ENCODE assay signal across 11 mouse cellular contexts in the genomic region with DNA sequence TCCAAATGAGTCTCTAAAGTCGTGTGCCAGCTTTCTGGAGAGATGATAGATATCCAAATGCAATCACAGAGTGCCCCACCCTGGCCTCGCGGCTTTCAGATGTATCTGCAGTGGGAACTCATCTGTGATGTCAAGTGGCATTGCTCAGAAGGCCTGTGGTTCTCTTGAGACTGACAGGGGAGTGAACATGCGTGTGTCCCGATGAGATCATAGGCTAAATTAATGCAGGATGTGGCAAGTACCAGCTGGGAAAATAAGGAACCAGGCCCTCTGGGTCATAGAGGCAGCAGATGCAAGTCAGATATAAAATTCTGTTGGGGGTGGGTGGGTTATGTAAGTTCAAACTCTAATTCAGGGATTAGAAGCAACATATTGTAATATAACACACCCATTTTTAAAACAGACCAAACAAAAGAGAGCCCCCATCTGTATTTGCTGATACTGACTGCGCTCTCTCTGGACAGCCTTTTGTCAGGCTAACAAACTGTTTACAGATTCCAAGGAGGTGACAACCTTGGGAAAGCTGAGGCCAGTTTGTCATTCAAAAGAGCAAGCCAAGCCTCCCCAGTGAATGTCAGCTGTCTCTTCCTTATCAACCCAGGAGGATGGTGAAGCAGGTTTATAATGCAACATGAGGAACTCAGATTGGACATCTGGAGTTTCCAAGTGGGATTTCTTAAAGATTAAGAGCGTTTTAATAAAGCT. TPM values are rescaled to one million over a fixed set of nuclear protein-coding genes. Genes with fewer than 3 reads are reported as not detected.
DNase-seq lines count a peak whose midpoint lies in the region; ATAC-seq and TF ChIP-seq lines count a peak whose summit lies in the region.
"Had no signal": no experiment of that assay in that cellular context is flagged by ENCODE, and none has a peak within 500 bp of the region (broad histone marks: within the 10 kb centered on the region; RNA-seq: fewer than 3 reads in every experiment).

No protein-coding gene starts in this region.

- no peak overlapping the region for H3K9ac ChIP-seq in hindbrain, postnatal 0 days (replicated peaks; ENCODE audit: low read length)
- no peak overlapping the region for H3K9ac ChIP-seq in hindbrain, embryonic 13.5 days
- H3K9ac ChIP-seq in CH12.LX (ENCODE audit: insufficient read depth, low read depth) = no peak overlapping the region
- no peak overlapping the region for H3K9ac ChIP-seq in forebrain, postnatal 0 days
- H3K9ac ChIP-seq in kidney, embryonic 14.5 days (ENCODE audit: low read depth, low read length) = no peak overlapping the region
- H3K9ac ChIP-seq: embryonic facial prominence, embryonic 13.5 days; liver, embryonic 15.5 days had no signal

- H3K4me2 ChIP-seq in hindbrain, postnatal 0 days (ENCODE audit: low read depth, low read length) = no peak overlapping the region
- H3K4me2 ChIP-seq in hindbrain, embryonic 13.5 days = no peak overlapping the region
- no peak overlapping the region for H3K4me2 ChIP-seq in CH12.LX (ENCODE audit: insufficient read depth, low read depth, poor library complexity, severe bottlenecking)
- no peak overlapping the region for H3K4me2 ChIP-seq in forebrain, postnatal 0 days (ENCODE audit: low read depth)
- H3K4me2 ChIP-seq in kidney, embryonic 14.5 days (replicated peaks; ENCODE audit: low read depth, low read length) = no peak overlapping the region
- H3K4me2 ChIP-seq: embryonic facial prominence, embryonic 13.5 days; liver, embryonic 15.5 days had no signal

- DNase-seq in hindbrain, postnatal 0 days (ENCODE audit: low spot score) = no peak
- DNase-seq in CH12.LX (ENCODE audit: extremely low read depth) = peak; percentile 68
- peak; percentile 20 for DNase-seq in brain, embryonic 14.5 days (ENCODE audit: low read depth)
- DNase-seq in lung, postnatal 14 days = peak; percentile 20
- no peak for DNase-seq in forebrain, postnatal 0 days
- no peak for DNase-seq in adrenal gland, postnatal 4 days (ENCODE audit: low spot score in 2 of 2)
- DNase-seq: thymus, postnatal 36 days had no signal

- 71% methylated on average over 7 of the region's 7 CpGs for WGBS in hindbrain, postnatal 0 days
- WGBS in hindbrain, embryonic 13.5 days = 70% methylated on average over 7 of the region's 7 CpGs
- WGBS in forebrain, postnatal 0 days = 82% methylated on average over 7 of the region's 7 CpGs
- WGBS in kidney, embryonic 14.5 days = 84% methylated on average over 7 of the region's 7 CpGs

- H3K36me3 ChIP-seq in hindbrain, postnatal 0 days (ENCODE audit: insufficient read depth, low read length) = peaks cover 39% of the 10 kb centered on the region
- H3K36me3 ChIP-seq in hindbrain, embryonic 13.5 days = peaks cover 86% of the 10 kb centered on the region
- H3K36me3 ChIP-seq in CH12.LX (replicated peaks in 1 of 2; ENCODE audit: control insufficient read depth in 1 of 2, insufficient read depth in 1 of 2, low read length in 1 of 2) = peaks cover 64 to 93% of the 10 kb centered on the region in 2 experiments
- peaks cover 64% of the 10 kb centered on the region for H3K36me3 ChIP-seq in forebrain, postnatal 0 days (ENCODE audit: insufficient read depth)
- peaks cover 73% of the 10 kb centered on the region for H3K36me3 ChIP-seq in kidney, embryonic 14.5 days (ENCODE audit: control insufficient read depth, insufficient read depth, low read length)

- TF ChIP-seq EP300 in CH12.LX (IDR thresholded peaks at IDR 0.05; ENCODE audit: low read length) = no peak

- peak; percentile 32; the same call in 1 of the 2 replicates for ATAC-seq in hindbrain, postnatal 0 days
- ATAC-seq in hindbrain, embryonic 13.5 days (ENCODE audit: low FRiP score) = no peak
- ATAC-seq in forebrain, postnatal 0 days = no peak; the same call in 1 of the 2 replicates
- ATAC-seq in kidney, embryonic 14.5 days (ENCODE audit: low FRiP score, low TSS enrichment) = no peak

- no peaks in the 10 kb centered on the region for H3K27me3 ChIP-seq in hindbrain, postnatal 0 days (ENCODE audit: insufficient read depth, low read length)
- H3K27me3 ChIP-seq in hindbrain, embryonic 13.5 days = no peaks in the 10 kb centered on the region
- no peaks in the 10 kb centered on the region for H3K27me3 ChIP-seq in CH12.LX (replicated peaks)
- H3K27me3 ChIP-seq in forebrain, postnatal 0 days (ENCODE audit: insufficient read depth, low read length) = no peaks in the 10 kb centered on the region
- H3K27me3 ChIP-seq in kidney, embryonic 14.5 days (ENCODE audit: control insufficient read depth, insufficient read depth, low read length) = no peaks in the 10 kb centered on the region
- H3K27me3 ChIP-seq: embryonic facial prominence, embryonic 13.5 days; liver, embryonic 15.5 days had no signal

- in situ Hi-C loops in CH12.LX (cut with MboI; ENCODE audit: low pct_ligation_motif_present, low pct_unique_long_range_greater_than_20kb, low sequenced_read_pairs) = no loop called here

- dilution Hi-C loops in CH12.LX (cut with MboI; ENCODE audit: extremely low pct_ligation_motif_present, extremely low pct_unique_long_range_greater_than_20kb, low sequenced_read_pairs) = no loop called here

- no peaks in the 10 kb centered on the region for H3K4me1 ChIP-seq in hindbrain, postnatal 0 days (ENCODE audit: insufficient read depth, low read length)
- no peaks in the 10 kb centered on the region for H3K4me1 ChIP-seq in hindbrain, embryonic 13.5 days (replicated peaks)
- peaks cover 0 to 21% of the 10 kb centered on the region in 2 experiments; a peak in 2 of 4 replicates for H3K4me1 ChIP-seq in CH12.LX (ENCODE audit: control insufficient read depth in 1 of 2, insufficient read depth in 2 of 2)
- H3K4me1 ChIP-seq in forebrain, postnatal 0 days (ENCODE audit: insufficient read depth) = no peaks in the 10 kb centered on the region
- no peaks in the 10 kb centered on the region for H3K4me1 ChIP-seq in kidney, embryonic 14.5 days (ENCODE audit: control insufficient read depth, insufficient read depth, low read length)
- H3K4me1 ChIP-seq: embryonic facial prominence, embryonic 13.5 days; liver, embryonic 15.5 days had no signal

- no peaks in the 10 kb centered on the region for H3K9me3 ChIP-seq in hindbrain, postnatal 0 days (ENCODE audit: low read length)
- no peaks in the 10 kb centered on the region for H3K9me3 ChIP-seq in hindbrain, embryonic 13.5 days
- no peaks in the 10 kb centered on the region for H3K9me3 ChIP-seq in CH12.LX (replicated peaks; ENCODE audit: low read length)
- H3K9me3 ChIP-seq in forebrain, postnatal 0 days (ENCODE audit: low read length) = no peaks in the 10 kb centered on the region
- H3K9me3 ChIP-seq in kidney, embryonic 14.5 days (ENCODE audit: control insufficient read depth, low read length) = no peaks in the 10 kb centered on the region
- H3K9me3 ChIP-seq: embryonic facial prominence, embryonic 13.5 days; liver, embryonic 15.5 days had no signal

- TF ChIP-seq RAD21 in CH12.LX (IDR thresholded peaks at IDR 0.05; ENCODE audit: low read depth, low read length) = no peak

- no peak overlapping the region for H3K27ac ChIP-seq in hindbrain, postnatal 0 days
- H3K27ac ChIP-seq in hindbrain, embryonic 13.5 days = no peak overlapping the region
- H3K27ac ChIP-seq in CH12.LX (ENCODE audit: insufficient read depth, low read depth) = no peak overlapping the region
- H3K27ac ChIP-seq in forebrain, postnatal 0 days (ENCODE audit: low read depth, low read length) = no peak overlapping the region
- H3K27ac ChIP-seq in kidney, embryonic 14.5 days (ENCODE audit: low read depth, low read length) = no peak overlapping the region
- H3K27ac ChIP-seq: embryonic facial prominence, embryonic 13.5 days; liver, embryonic 15.5 days had no signal

- no peak for TF ChIP-seq POLR2A in CH12.LX (IDR thresholded peaks at IDR 0.05; ENCODE audit: low read depth, low read length)
- TF ChIP-seq POLR2A in brain, embryonic 14.5 days (IDR thresholded peaks at IDR 0.05; ENCODE audit: borderline replicate concordance, extremely low read depth, insufficient read depth, insufficient read length, poor library complexity, severe bottlenecking) = no peak

- H3K79me2 ChIP-seq in CH12.LX (replicated peaks; ENCODE audit: control insufficient read depth, extremely low read depth, insufficient read depth, poor library complexity, severe bottlenecking) = no peaks in the 10 kb centered on the region

- no peak for TF ChIP-seq CTCF in hindbrain, postnatal 0 days (IDR thresholded peaks at IDR 0.05; ENCODE audit: low read depth)
- no peak for TF ChIP-seq CTCF in CH12.LX (conservative IDR thresholded peaks at IDR 0.05 in 1 of 2, IDR thresholded peaks at IDR 0.05 in 1 of 2; ENCODE audit: low read depth in 2 of 2, low read length in 2 of 2)
- no peak for TF ChIP-seq CTCF in brain, embryonic 14.5 days (IDR thresholded peaks at IDR 0.05; ENCODE audit: borderline replicate concordance, extremely low read depth, insufficient read depth, insufficient read length)
- no peak for TF ChIP-seq CTCF in forebrain, postnatal 0 days (IDR thresholded peaks at IDR 0.05; ENCODE audit: low read depth)

- H3K4me3 ChIP-seq in hindbrain, postnatal 0 days (ENCODE audit: low read length) = no peak overlapping the region
- no peak overlapping the region for H3K4me3 ChIP-seq in hindbrain, embryonic 13.5 days
- H3K4me3 ChIP-seq in CH12.LX (replicated peaks in 1 of 3; ENCODE audit: low read depth in 2 of 3, low read length in 2 of 3, poor library complexity in 1 of 3) = no peak overlapping the region
- H3K4me3 ChIP-seq in forebrain, postnatal 0 days (ENCODE audit: low read depth, low read length) = no peak overlapping the region
- no peak overlapping the region for H3K4me3 ChIP-seq in kidney, embryonic 14.5 days (ENCODE audit: low read length)
- H3K4me3 ChIP-seq: embryonic facial prominence, embryonic 13.5 days; liver, embryonic 15.5 days had no signal

RNA-seq across cellular contexts. Expression of a gene that starts 20.7 kb away (rescaled TPM):
- 29.3 and 38.2 TPM in 2 replicates for total RNA-seq in hindbrain, postnatal 0 days (2014; rRNA removed)
- polyA plus RNA-seq in hindbrain, postnatal 0 days (2015; fragmentation: Nextera tagmentation; extraction: Ambion mirVana) = 51.2 and 52.8 TPM in 2 replicates
- polyA plus RNA-seq in hindbrain, embryonic 13.5 days (2015; fragmentation: Nextera tagmentation; extraction: Ambion mirVana) = 52.0 and 53.5 TPM in 2 replicates
- total RNA-seq in CH12.LX (2012; rRNA removed) = 32.4 and 34.4 TPM in 2 replicates
- 84.8 and 92.9 TPM in 2 replicates for total RNA-seq in CH12.LX (2014; rRNA removed)
- polyA plus RNA-seq in CH12.LX (2012; ENCODE audit: insufficient read length, low read depth) = 36.9 and 52.2 TPM in 2 replicates
- 26.8 and 28.6 TPM in 2 replicates for polyA plus RNA-seq in brain, embryonic 14.5 days (2012; rRNA removed)
- total RNA-seq in forebrain, postnatal 0 days (2014; rRNA removed) = 47.6 and 50.6 TPM in 2 replicates
- 57.6 and 59.2 TPM in 2 replicates for polyA plus RNA-seq in forebrain, postnatal 0 days (2015; fragmentation: Nextera tagmentation; extraction: Ambion mirVana)
- total RNA-seq in adrenal gland, postnatal 4 days (2021) = 10 to 100 TPM; 35.8 to 39.6 TPM
- polyA plus RNA-seq in kidney, embryonic 14.5 days (2014; fragmentation: Nextera tagmentation; extraction: Ambion mirVana) = 57.5 and 59.1 TPM in 2 replicates

RNA-seq across cellular contexts. Expression of a gene that starts 20.8 kb away (rescaled TPM):
- 16.2 and 17.5 TPM in 2 replicates for total RNA-seq in hindbrain, postnatal 0 days (2014; rRNA removed)
- polyA plus RNA-seq in hindbrain, postnatal 0 days (2015; fragmentation: Nextera tagmentation; extraction: Ambion mirVana) = 41.3 and 41.7 TPM in 2 replicates
- polyA plus RNA-seq in hindbrain, embryonic 13.5 days (2015; fragmentation: Nextera tagmentation; extraction: Ambion mirVana) = 35.7 and 41.1 TPM in 2 replicates
- total RNA-seq in CH12.LX (2012; rRNA removed) = 46.6 and 46.8 TPM in 2 replicates
- 32.6 and 34.5 TPM in 2 replicates for total RNA-seq in CH12.LX (2014; rRNA removed)
- polyA plus RNA-seq in CH12.LX (2012; ENCODE audit: insufficient read length, low read depth) = 64.8 and 68.0 TPM in 2 replicates
- polyA plus RNA-seq in brain, embryonic 14.5 days (2012; rRNA removed) = 25.2 and 28.0 TPM in 2 replicates
- 21.9 and 23.9 TPM in 2 replicates for total RNA-seq in forebrain, postnatal 0 days (2014; rRNA removed)
- 39.1 and 39.6 TPM in 2 replicates for polyA plus RNA-seq in forebrain, postnatal 0 days (2015; fragmentation: Nextera tagmentation; extraction: Ambion mirVana)
- total RNA-seq in adrenal gland, postnatal 4 days (2021) = 10 to 100 TPM; 51.7 to 52.1 TPM
- 53.6 and 70.3 TPM in 2 replicates for polyA plus RNA-seq in kidney, embryonic 14.5 days (2014; fragmentation: Nextera tagmentation; extraction: Ambion mirVana)

Comparison
In these comparisons a context has a peak if more than half of its experiments do, and no peak if none do; other contexts are left out.
1. DNase-seq: peak in CH12.LX (single experiment), brain, embryonic 14.5 days (single experiment) and lung, postnatal 14 days (single experiment); none in hindbrain, postnatal 0 days (single experiment), forebrain, postnatal 0 days (single experiment) and adrenal gland, postnatal 4 days (0 of 2).